ENCODE assay signal across 8 mouse cellular contexts in the genomic region with DNA sequence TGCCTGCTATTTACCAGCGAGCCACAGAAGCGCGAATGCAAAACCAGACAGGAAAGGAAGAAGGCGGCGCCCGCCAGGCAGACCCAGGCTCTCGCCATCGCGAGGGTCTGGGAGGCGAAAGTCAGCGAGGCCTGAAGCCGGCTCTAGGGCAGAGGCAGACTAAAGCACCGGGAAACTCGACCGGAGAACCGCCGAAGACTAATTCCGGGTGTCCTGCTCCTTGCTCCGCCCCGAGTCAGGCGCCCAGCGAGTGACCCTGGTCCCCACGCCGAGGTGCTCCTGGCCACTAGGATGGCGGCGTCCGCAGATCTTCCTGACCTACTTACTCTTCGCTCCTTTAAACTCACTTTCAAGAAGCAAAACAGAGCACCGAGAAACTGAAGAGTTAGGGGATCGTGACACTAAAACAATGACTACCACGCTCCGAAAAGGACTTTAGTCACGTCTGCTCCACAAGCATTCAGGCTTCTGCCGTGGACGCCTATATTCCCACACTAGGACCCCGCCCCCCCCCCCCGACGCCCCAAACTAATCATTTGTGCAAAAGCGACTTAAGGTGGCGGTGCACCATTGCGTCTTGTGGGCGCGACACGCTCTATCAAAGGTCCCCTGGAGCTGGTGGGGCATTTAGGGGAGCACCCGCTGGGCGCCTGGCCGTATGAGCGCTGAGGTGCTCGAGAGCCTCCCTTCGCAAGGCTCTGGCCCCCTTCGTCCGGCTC. TPM values are rescaled to one million over a fixed set of nuclear protein-coding genes. Genes with fewer than 3 reads are reported as not detected.
DNase-seq lines count a peak whose midpoint lies in the region; ATAC-seq lines count a peak whose summit lies in the region.

Gene Nhlrc3 (minus strand): TSS at position 287 of the 719 bp plus-strand sequence.
Gene Proser1 (plus strand): TSS at position 621 of the 719 bp plus-strand sequence.

- peaks cover 27% of the 10 kb centered on the region for H3K36me3 ChIP-seq in hindbrain, embryonic 13.5 days

- ATAC-seq in hindbrain, embryonic 13.5 days (ENCODE audit: low FRiP score) = peak; percentile 98

- peak within 1 kb of the TSS; percentile 88 for H3K4me2 ChIP-seq in hindbrain, embryonic 13.5 days

- under 1% methylated on average over 52 of the region's 52 CpGs for WGBS in hindbrain, embryonic 13.5 days

- H3K9me3 ChIP-seq in hindbrain, embryonic 13.5 days = no peaks in the 10 kb centered on the region

- no peaks in the 10 kb centered on the region for H3K27me3 ChIP-seq in hindbrain, embryonic 13.5 days

- peak within 1 kb of the TSS; percentile 82 for H3K4me3 ChIP-seq in hindbrain, embryonic 13.5 days

- peak; percentile 98 for DNase-seq in NIH3T3 (ENCODE audit: low read depth)
- peak; percentile 96 to 98 for DNase-seq in cerebellum, postnatal 10 days
- peak; percentile 93 to 95 for DNase-seq in frontal cortex, postnatal 10 days (ENCODE audit: low spot score in 2 of 2)
- peak; percentile 93 to 98 for DNase-seq in layer of hippocampus, postnatal 25 days (ENCODE audit: extremely low spot score in 1 of 2, low spot score in 1 of 2)
- DNase-seq in lung, postnatal 25 days (ENCODE audit: low spot score) = peak; percentile 97
- peak; percentile 95 for DNase-seq in retina, embryonic 14.5 days (ENCODE audit: low spot score)
- DNase-seq in thymus, postnatal 4 days = peak; percentile 91

- H3K4me1 ChIP-seq in hindbrain, embryonic 13.5 days (replicated peaks) = peaks cover 46% of the 10 kb centered on the region

- peak within 1 kb of the TSS; percentile 91 for H3K9ac ChIP-seq in hindbrain, embryonic 13.5 days

- peak within 1 kb of the TSS; percentile 94 for H3K27ac ChIP-seq in hindbrain, embryonic 13.5 days

RNA-seq across cellular contexts. Expression of gene Nhlrc3, which starts in this region (rescaled TPM):
- polyA plus RNA-seq in hindbrain, embryonic 13.5 days (2015; fragmentation: Nextera tagmentation; extraction: Ambion mirVana) = 9.4 and 10.2 TPM in 2 replicates
- 1 to 10 TPM; 6.7 to 9.0 TPM for total RNA-seq in layer of hippocampus, postnatal 25 days (2021)

RNA-seq across cellular contexts. Expression of gene Proser1, which starts in this region (rescaled TPM):
- 24.8 and 27.5 TPM in 2 replicates for polyA plus RNA-seq in hindbrain, embryonic 13.5 days (2015; fragmentation: Nextera tagmentation; extraction: Ambion mirVana)
- total RNA-seq in layer of hippocampus, postnatal 25 days (2021) = 10 to 100 TPM; 21.2 to 28.3 TPM

Comparison
In these comparisons a context has a peak if more than half of its experiments do, and no peak if none do; other contexts are left out.
1. Peak in every context shown above with its lines: DNase-seq, ATAC-seq, H3K4me3 ChIP-seq and H3K27ac ChIP-seq.